Mouse (Mus musculus) induced T-regulatory cell, adult 2 months (primary cell): ENCODE results near the gene Erich6b.

Source experiments
- DNase-seq: peaks from one replicate; pipeline ENCODE4 v3.0.0-alpha.2; 2012; ENCODE audit warnings: low read depth

Erich6b gene

DNA sequence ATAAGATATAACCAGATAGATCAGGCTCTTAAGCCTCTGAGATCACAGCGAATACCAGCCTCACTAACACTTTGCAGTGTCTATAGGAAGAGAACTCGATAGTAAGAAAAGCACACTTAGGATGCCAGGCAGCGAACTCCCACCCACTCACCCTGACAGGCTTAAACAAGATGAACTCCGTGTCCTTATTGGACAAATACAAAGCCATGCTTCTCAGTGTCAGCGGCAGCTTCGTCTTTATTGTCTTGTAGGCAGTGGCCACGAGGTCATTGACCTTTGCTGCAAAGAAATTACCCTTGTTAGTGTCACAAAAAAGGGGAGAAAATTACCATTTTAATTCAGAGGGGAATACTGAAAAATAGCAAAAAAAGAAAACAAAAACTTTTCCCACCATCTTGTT lies 65.7 kb downstream of the Erich6b start:
- no peak for DNase-seq

DNA sequence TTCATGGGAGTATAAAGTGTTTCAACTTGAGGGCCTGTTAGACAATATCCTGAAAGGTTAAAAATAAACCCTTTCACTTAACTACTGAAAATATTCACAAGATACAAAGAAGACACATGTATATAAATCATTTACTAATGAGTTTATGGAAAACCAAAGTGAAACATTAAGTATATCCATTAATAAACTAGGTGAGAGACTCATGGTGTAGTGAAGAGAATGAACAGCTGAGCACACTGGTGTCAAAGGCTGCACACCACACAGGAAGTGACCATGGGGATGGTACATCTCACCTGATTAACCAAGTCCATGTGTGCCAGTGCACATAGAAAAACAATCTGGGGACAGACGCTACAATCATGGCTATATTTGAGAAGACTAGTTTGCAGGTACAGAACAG lies 66.9 kb downstream of the Erich6b start:
- DNase-seq: no peak

DNA sequence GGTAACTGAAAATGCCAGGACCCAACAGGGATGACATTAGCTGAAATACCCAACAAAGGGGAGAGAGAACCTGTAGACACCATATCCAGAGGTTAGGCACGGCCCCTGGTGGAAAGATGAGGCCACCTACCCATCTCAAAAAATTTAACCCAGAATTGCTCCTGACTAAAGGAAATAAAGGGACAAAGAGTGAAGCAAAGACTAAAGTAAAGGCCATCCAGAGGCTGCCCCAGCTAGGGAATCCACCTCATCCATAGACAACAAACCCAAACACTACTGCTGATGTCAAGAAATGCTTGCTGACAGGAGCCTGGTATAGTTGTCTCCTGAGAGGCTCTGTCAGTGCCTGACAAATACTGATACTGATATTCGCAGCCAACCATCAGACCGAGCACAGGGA lies 69.7 kb downstream of the Erich6b start:
- no peak for DNase-seq

DNA sequence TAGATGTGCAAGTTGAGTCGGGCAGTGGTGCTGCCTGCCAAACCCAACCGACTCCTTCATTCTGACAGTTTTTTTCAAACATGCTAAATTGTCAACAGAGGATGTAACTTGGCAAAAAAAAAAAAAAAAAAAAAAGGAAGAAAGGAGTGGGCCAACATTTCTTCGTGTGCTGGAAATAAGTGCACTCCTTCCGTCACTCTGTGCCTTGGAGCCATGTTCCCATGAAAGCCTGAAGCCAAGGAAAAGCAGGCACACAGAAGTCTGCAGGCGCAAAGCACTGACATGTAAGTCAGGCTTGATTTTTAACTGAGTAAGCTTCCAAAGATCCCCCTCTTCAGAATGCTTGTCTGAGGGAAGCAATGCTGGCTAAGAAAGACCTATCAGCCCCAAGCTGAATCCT lies 70.6 kb downstream of the Erich6b start:
- no peak for DNase-seq

DNA sequence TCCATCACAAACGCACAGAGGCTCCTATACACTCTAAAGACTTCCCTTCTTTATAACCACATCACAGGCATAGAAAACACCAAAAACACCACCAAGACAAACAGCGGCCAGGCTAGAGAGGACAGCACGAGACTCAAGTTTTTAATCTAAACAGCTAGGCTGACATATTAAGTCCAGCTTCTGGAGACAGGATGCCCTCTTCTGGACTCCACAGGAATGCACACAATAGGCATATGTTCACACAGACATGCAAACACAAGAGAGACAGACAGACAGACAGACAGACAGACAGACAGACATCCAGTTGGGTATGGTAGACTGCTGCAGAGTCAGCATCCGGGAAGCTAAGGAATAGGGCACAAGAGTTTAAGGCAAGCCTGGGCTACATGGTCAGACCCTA lies 71.6 kb downstream of the Erich6b start:
- no peak for DNase-seq

DNA sequence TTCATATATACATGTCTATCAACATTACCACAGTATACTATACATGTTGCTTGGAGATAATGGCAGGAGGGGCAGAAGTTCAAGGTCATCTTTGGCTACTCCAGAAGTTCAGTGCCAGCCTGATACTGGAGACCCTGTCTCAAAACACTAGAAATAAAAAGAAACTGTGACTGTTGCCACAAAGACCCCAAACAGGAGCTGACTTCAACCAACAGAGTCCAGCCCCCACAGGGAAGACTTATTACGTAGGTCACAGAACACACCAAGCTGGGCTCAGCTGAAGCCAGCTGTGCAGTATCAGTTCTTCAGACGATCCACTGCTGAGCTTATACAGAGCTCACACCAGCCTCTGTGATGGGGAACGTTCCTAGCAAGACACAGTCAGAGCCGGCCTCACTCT lies 74.4 kb downstream of the Erich6b start:
- no peak for DNase-seq
